Mouse (Mus musculus) liver, adult 2 months (tissue): ENCODE measurements at regions not wholly inside any gene's neighbourhood (a gene's known extent, or its start where the extent isn't known, plus 50 kb on each side); places are given as distances from the start of the nearest gene placed in this dataset.

Experiments used
- CTCF ChIP-seq: fragments of 200-500 bp; IDR thresholded peaks from 2 replicates; pipeline ENCODE4 v1.5.1; 2011; ENCODE audit warnings: low read depth, low read length, control low read depth
- POLR2A ChIP-seq: fragments of 200-500 bp; IDR thresholded peaks from 2 replicates; pipeline ENCODE4 v1.6.1; 2011; ENCODE audit warnings: low read length, control low read depth; ENCODE audit not compliant: insufficient read depth; ENCODE audit errors: extremely low read depth

DNA sequence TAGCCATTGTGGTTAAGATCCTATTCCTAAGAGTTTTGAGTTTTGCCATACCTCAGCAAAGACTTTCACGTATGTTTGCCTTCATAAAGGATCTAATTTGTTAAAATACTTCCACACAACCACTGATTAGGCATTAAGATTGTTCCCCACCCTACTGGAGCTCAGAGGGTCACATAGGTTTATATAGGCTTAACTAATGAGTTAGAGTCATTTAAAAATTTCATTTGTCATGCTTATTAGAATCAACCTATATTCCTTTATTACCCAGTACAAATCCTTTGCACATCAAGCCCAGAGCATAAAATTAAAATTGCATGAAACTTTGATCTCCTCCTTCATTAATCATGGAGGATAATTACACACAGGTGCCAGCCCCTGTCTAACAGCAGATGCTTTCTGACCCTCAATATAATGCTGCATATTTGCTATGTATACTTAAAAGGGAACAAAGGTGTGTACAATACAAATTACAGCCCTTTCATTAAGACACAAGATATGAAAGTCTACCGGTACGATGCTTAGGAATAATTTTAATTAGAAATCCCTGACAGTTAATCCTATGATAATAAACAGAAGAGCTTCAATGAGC is 254.8 kb upstream of the Arhgap42 start:
- TF ChIP-seq POLR2A (no peak), CTCF (no peak)
